Mouse (Mus musculus): ENCODE measurements around the gene Vps35l.

DNA sequence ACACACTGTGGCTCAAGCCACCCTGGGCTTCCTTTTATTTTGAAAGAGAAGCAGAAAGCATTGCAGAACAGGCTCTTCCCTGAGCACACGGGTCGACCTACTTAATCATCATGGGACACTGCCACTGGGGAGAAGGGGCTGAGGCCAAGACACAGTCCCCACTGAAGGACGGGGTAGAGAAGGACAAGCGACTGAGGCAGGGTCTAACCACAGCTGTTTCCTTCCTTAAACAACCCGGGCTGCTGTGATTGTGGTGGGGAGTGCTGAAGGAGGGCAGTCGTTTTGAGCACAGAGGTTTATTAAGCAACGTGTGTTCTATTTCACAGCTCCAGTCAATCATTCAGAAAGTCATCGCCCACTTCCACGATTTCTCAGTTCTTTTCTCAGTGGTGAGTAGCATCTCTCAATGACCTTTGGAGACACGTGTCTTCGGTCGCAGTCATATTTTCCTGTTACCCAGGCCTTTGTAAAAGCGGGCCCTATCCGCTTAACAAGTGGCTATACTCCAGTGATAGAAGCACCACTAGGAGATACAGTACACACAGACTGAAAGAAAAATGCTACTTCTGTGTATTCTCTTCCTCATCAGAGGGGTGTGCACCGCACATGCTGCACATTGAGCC is 60.2 kb downstream of the Vps35l start:
- no peak for TF ChIP-seq CTCF (IDR thresholded peaks at IDR 0.05; ENCODE audit: low read depth)
- TF ChIP-seq EP300 (IDR thresholded peaks at IDR 0.05; ENCODE audit: low read depth): no peak
